Mouse (Mus musculus) gastrocnemius, postnatal 36 days (tissue): ENCODE results near the gene Cd6. TPM values are rescaled to one million over a fixed set of nuclear protein-coding genes. Genes with fewer than 3 reads are reported as not detected.

Experiments used
- DNase-seq, 2 experiments: peaks; one replicate each; pipeline ENCODE4 v3.0.0; 2022
- intact Hi-C: fragments of 180-260 bp; cut with DNase I; formaldehyde crosslinking; loops from one replicate; pipeline ENCODE4 v1.15.1; 2025
- long read RNA-seq, 2 experiments: library from polyadenylated mRNA; stranded (forward); transcript quantifications; one replicate each; pipeline ENCODE4 v2.0.0; 2021
- total RNA-seq, 2 experiments: library from RNA; stranded (reverse); gene quantifications; 2 replicates each; pipeline ENCODE4 v1.2.3; 2021

Cd6 gene
- total RNA-seq = under 1 TPM in 1 of 2 experiments, not detected in 1; 0.87 TPM
- long read RNA-seq, experiment 1 = 0 reads
- long read RNA-seq, experiment 2 = 0 reads

DNA sequence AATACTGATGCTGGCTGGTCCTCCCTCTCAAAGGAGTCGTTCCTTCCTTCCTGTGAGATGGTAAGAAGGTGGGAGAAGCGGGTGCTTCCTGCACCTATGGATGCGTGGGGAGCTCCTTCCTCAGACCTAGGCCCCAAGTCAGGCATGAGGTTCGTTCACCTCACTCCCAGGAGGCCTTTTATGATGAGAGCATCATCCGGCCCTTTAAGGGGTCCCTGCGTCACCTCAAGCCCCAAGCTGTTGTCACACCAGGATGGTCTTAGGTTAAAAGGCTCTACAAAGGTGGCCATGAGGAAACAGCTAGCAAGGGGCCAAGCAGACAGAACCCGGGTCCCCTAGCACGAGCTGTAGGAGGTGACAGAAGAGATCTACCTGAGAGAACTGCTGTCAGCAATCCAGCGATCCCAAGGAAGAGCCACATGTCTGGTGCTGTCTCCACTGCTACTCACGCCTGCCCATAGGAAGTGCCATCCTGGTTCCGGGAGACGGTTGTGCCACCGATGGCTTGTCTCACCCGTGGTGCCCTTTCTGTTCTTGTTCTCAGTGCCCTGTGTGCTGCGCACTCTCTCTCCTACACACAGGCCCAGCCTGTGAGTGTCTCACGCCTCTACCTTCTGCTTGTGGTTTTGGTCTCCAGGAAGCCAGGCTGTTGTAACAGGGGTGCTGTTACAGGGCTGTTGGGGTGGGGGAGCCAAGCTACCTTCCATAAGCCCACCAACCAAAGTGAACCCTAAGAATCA, at the start of gene Cd6:
Gene Cd6, minus strand, starts transcription at position 623 of the 740 bp plus-strand sequence.
- DNase-seq = no peak
- intact Hi-C loops = loop anchor here (2.0 kb wide), 1 partner anchor 111 kb away; no protein-coding TSS in a partner anchor

GRCm38 (mm10) chr19:10878201-10878837, 48.5 kb upstream of the Cd6 start:
- intact Hi-C loops = no loop called here
- no peak for DNase-seq

DNA sequence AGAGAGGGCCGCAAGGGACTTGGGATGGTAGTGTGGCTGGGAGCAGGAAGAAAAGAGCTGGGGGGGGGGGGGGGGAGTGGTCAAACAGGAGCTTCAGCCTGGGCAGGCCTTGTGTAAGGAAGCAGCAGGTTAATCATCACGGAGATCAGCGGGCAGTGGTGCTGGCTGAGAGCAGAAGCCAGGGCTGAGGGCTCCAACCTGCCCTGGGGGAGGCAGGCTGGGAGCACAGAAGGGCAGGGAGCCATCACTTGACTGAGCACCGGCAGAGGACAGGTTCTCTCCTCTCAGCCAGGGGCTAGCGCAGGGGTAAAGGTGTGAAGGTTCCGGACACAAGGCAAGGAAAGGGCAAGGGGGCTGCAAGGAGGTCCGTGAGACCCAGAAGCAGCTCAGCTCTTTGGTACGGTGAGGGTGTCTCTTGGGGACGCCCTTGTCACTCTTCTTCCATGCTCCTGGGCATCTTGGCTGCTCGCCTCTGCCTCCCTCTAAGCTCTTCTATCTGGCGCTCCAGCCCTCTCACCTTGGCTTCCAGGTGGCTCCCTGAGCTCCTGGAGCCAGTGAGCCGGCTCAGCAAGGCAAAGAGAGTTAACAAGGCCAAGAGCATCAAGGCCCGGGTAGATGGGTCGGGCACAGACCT, 41.6 kb upstream of the Cd6 start:
- intact Hi-C loops = no loop called here
- no peak for DNase-seq

DNA sequence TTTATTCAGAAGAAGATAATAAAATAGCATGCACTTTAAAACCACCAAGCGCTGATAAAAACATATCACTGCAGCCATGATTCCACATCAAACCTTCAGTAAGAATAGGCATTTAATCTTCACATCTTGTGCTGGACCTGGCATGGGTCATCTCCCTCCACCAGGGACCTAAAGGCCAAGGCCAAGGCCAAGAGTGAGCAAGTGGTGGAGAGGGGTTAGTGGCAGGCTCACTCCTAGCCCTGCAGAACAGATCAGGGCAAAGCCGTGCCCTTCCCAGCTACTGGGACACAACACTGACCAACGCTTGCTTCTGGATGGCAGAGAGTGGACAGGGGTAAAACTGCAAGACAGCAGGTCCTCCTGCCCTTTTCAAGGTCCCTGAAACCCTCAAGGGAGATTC, 40.8 kb upstream of the Cd6 start:
- no peak for DNase-seq
- intact Hi-C loops = no loop called here

- no peak for DNase-seq
- intact Hi-C loops = no loop called here
Measured at GRCm38 (mm10) chr19:10869886-10870527, 40.1 kb upstream of the Cd6 start, which contains the start of gene Tmem132a. TSS of gene Tmem132a (minus strand) at chr19:10869940.

GRCm38 (mm10) chr19:10869241-10869885, 39.5 kb upstream of the Cd6 start:
- peak; percentile 59 to 62 for DNase-seq
- intact Hi-C loops = no loop called here

- intact Hi-C loops = no loop called here
Measured at GRCm38 (mm10) chr19:10868623-10869141, 38.8 kb upstream of the Cd6 start.

GRCm38 (mm10) chr19:10867946-10868622, 38.2 kb upstream of the Cd6 start:
- no peak for DNase-seq
- intact Hi-C loops = no loop called here

More at GRCm38 (mm10) chr19:10868623-10869141, 38.8 kb upstream of the Cd6 start:
- no peak for DNase-seq

DNA sequence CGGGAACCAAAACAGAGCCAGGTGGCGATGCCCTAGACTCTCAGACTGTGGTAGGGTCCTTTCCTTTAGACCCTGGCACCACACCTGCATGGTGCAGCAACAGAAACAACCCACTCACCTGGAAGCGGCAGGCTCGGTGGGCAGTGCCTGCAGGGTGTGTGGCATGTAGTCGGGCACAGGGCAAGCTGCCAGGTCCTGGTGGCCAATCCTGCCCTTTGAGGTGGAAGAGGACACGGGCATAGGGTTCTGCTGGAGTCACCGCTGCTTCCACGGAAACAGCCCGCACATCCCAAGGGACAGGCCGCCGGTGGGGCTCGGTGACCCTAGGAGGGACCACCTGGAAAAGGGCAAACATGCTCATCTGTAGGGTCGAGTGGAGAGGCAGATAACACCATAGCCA, 36.5 kb upstream of the Cd6 start:
- no peak for DNase-seq
- intact Hi-C loops = no loop called here

DNA sequence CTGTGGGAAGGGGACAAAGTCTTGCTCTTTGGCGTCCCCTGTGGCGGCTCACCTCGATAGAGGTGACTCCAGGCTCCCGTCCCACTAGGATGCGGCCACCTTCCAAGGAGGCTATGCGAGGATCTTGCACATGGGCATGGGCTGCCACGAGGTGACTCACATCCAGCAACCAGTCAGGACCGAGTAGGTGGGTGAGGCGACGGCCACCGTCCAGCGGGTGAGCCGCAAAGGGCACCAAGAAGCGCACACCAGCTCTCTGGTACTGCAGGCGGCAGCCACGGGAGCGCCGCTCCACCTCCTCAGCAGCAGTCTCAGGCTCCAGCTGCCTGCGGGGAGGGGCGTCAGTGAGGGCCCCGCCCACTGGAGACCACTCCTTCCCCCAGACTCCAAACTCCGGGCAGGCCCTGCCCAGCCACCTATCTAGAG, 30.2 kb upstream of the Cd6 start:
- intact Hi-C loops = no loop called here
- DNase-seq = no peak

- DNase-seq = no peak
- intact Hi-C loops = no loop called here
Measured at GRCm38 (mm10) chr19:10856520-10856919, 26.7 kb upstream of the Cd6 start.

- DNase-seq = no peak
- intact Hi-C loops = no loop called here
Measured at GRCm38 (mm10) chr19:10855422-10855821, 25.6 kb upstream of the Cd6 start.

- intact Hi-C loops = no loop called here
- DNase-seq = no peak
Measured at GRCm38 (mm10) chr19:10847311-10848087, 17.6 kb upstream of the Cd6 start.

DNA sequence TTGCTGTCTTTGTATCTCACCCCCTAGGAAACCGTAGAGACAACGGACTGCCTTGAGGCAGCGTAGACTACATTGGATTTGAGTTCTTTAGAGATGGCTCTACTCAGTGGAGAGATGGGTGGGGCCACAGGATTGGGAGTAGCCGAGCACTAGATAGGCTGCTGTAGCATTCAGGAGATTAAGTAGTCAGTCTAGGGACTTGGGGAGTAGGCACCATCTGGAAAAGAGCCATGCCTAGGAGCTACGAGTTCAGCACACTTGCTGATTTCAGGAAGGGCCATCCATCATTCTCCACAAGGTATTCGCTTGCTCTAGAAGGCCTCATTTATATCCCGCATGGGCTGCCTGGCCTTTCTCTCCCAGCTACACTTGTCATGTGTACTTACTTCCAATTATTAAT, 16.3 kb upstream of the Cd6 start:
- DNase-seq = no peak
- intact Hi-C loops = no loop called here

GRCm38 (mm10) chr19:10845454-10845853, 15.6 kb upstream of the Cd6 start:
- DNase-seq = no peak
- intact Hi-C loops = no loop called here

GRCm38 (mm10) chr19:10844206-10844605, 14.3 kb upstream of the Cd6 start:
- intact Hi-C loops = no loop called here
- no peak for DNase-seq

DNA sequence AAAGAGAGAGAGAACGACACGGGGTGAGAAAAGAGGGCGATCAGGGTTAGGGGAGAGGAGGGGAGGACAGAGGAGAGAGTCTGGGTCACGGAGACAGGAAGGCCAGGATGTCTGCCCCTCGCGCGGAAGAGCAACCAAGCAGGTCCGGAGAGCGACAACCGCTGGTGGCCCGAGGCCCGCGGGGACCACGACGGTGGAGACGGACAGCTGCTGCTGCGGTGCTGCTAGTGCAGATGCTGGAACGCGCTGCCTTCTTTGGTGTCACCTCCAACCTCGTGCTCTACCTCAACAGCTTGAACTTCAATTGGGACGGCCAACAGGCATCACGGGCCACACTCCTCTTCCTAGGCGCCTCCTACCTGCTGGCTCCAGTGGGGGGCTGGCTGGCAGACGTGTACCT, 13.1 kb upstream of the Cd6 start:
- no peak for DNase-seq
- intact Hi-C loops = no loop called here

DNA sequence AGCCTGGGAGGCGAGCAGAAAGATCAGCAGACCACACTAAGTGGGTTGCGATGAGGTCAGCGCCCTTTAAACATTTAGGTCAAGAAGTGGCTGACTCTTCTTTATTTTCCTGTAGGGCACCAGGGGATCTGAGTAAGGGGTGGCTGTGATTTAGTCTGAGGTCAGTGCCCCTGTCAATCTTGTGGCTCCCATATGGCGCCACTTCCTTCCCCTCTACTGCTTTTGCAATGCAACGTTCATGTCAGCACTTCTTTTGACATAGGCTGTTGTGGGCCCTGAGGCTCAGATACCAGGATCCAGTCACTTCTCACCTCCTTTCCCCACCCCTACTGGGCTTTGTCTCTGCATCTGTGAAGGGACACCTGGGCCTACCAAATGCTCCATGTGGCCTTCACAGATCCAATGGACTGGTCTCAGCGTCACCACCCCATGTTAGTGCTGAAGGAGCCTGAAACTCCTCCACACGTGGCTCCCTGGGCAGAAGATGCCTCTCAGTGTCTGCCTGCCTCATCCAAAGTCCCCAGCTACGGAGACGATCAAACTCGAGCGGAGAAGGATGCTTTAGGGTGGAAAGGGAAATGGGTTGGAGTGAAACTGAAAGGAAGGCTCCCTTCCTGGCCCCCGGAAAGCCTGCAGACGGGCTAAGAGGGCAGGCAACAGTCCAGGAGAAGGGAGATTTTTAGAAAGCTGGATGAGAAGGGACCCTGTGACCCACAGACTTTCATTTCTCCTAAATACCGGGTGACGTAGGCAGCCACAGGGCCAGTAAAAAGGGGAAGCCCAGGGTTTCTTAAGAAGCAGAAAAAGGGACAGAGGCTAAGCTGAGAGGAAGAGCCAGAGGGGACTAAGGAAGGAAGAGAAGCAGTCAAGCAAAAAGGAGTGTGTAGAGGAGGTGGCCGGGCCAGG, 12.1 kb upstream of the Cd6 start:
- no peak for DNase-seq
- intact Hi-C loops = no loop called here
